Mouse (Mus musculus) heart, postnatal 36 days (tissue): ENCODE measurements around the gene S1pr3. TPM values are rescaled to one million over a fixed set of nuclear protein-coding genes. Genes with fewer than 3 reads are reported as not detected.

ENCODE experiments used
- DNase-seq, 2 experiments: peaks; one replicate each; pipeline ENCODE4 v3.0.0; 2021 to 2022
- intact Hi-C: fragments of 180-260 bp; cut with DNase I; formaldehyde crosslinking; loops from one replicate; pipeline ENCODE4 v1.15.1; 2025
- total RNA-seq, 2 experiments: library from RNA; stranded (reverse); gene quantifications; 2 replicates each; pipeline ENCODE4 v1.2.3; 2021

S1pr3 gene
- total RNA-seq, 2 experiments from 2014 or later: 12.6 to 13.8 TPM

DNA sequence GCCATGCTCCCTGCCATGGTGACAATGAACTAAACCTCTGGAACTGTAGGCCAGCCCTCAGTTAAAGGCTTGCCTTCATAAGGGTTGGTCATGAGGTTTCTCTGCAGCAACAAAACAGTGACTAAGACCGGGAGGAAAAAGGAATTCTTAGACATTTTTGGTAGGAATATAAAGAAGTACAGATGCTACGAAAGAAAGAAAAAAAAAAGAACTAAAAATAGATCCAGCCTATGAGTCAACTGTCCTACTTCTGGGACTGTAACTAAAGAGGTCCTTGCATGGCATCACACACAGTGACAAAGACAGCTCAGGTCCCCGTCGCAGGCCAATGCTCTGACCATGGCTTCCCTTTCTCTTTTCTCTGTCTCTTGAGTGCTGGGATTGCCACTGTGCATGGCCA lies 3.9 kb upstream of the S1pr3 start:
- DNase-seq: no peak
- intact Hi-C loops: no loop called here

DNA sequence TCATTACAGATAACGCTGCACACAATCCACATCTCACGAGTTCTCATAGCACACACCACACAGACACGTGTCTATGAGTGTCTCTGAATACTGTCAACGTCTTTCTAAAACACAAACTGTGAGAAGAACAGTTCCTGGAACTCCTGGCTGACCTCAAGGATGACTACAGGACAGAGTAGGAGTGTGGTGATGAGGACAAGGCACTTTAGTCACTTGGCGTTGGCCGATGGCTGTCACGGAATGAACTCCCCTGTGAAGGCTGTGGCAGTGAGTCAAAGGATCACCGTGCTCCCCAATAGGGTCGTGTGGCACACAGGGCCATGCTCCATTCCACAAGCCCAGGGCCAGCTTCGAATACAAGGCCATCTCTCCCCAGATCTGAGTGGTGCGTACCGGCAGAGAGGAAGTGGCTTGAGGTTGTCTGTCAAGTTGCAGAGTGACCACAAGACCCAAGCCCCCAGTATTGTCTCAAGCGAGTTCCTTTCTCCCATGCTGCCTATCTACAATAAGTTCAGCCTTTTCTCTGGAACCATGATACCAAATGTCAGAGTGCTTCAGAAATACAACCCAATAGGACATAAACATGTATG lies 2.6 kb upstream of the S1pr3 start:
- DNase-seq: no peak
- intact Hi-C loops: loop anchor here (5.0 kb wide), 1 partner anchor 94 kb away; no protein-coding TSS in a partner anchor

DNA sequence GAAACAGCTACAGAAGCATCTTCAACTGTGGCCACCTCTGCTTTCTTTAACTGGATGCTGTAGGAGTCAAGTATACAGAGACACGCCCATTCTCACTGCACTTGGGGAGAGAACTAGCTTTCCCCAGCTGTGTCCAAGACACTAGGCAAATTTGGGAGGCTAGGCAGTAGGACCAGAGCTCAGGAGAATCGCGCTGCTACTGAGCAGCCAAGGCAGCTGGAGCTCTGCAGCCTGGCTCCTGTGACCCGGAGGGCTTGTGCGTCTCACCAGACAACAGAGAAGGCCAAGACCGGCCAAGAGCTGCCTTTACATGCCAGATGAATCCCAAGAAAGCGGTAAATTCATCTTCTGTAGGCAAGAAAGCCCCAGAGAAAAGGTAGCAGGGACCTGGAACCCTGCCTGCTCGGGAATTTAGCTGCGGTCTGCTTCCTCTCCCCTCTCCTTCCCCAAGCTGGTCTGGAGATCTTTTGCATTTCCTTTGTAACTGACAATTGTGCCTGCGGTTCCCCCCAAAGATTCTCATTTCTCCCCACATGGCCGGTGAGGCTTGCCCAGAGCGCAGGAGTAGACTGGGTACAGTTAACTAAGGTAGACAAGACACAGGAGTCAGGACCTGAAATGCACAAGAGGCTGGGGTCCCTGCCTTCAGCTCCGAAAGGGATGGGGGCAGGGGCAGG lies 760 bp upstream of the S1pr3 start:
- no peak for DNase-seq
- intact Hi-C loops: loop anchor here (5.0 kb wide), 1 partner anchor 95 kb away; no protein-coding TSS in a partner anchor

DNA sequence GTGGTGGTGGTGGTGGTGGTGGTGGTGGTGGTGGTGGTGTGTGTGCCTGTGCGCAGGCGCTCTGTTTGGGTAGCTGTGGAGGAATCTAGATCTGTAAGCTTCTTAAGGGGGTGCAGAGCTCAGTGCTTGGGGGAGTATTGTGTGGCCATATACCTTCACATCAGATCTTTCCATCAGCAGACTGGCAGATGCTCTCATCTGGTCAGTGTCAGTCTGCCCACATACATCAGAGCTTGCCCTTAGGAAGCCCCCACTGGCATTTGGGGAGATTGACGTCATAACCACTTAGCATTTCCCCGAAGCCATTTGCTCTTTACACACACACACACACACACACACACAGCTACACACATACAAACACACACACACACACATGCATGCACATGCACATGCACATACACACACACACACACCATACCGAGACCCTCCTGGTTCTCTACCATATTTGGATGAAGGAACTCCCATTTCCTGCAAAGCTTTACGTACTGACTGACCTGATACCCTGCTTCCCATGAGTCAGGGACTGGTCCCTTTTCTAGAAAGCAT lies 1.6 kb downstream of the S1pr3 start:
- intact Hi-C loops: loop anchor here (5.0 kb wide), 2 partner anchors 98 to 133 kb away; no protein-coding TSS in a partner anchor
- no peak for DNase-seq

DNA sequence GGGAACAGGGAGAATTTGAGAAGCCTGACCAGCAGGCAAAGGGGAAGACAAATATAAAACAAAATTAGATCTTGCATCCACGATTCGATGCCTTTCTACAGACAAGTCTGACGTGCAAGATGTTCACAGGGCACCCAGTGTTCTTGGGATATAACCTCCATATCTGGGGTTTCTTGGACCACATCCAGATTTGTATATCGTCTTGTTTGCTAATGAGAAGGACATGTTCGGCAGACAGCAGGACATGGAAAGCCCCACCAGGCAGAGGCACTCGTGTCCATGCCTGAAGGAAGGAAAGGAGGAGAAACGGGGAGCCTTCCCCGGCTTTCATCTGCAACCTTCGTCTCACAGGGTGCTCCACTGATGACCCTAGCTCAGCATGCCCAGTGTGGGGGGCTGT lies 2.8 kb downstream of the S1pr3 start:
- intact Hi-C loops: loop anchor here (5.0 kb wide), 1 partner anchor 134 kb away; no protein-coding TSS in a partner anchor
- DNase-seq: no peak

DNA sequence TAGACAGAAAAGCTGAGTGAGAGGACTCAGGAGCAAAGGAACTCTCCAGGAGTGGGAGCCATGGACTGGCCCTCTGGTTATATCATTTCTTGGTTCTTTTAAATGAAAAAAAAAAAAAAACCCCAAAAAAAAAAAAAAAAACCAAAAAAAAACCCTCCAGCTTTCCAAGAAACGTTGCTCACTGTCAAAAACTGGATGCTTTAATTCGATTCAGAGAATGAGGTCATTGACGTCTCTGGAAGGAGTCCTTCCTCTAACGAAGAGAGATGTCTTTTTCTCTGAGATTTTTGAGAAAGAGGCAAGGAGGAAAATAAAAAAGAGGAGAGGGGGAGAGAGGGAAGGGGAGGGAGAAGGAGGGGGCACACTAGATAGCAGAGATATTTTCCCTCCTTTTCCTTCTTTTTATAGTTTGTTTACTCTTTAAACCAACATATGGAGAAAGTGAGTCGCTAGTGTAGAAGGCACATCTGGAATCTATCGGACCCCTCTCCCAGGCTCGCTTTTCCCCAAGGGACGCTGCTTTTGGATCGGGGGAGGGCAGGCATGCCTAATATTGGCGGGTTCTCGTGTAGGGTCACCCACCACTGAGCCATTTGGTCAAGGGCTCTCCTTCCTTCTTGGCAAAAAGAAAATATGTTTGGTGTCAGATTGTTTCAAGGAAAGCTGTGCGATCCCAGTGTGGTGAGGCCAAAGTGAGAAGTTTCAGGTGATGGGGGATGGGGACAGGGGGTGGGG lies 3.4 kb downstream of the S1pr3 start:
- no peak for DNase-seq
- intact Hi-C loops: loop anchor here (5.0 kb wide), 1 partner anchor 135 kb away; no protein-coding TSS in a partner anchor

DNA sequence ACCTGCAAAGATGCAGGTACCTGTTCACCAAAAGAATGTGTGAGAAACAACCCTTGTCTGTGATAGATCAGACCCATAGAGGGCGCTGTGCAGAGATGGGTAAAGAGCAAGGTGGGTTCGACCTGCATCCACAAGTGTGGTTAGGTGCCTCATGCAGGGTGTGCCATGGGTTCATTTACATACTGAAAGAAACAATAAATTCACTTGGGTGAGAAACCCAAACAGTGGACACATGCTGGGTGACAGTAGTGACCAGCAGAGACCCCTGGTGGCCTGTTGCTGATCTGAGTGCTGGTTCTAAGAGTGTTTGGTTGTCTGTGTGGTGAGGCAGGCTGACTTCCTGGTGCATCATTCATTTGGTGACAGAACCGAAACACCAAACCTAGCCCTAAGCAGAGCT lies 5.0 kb downstream of the S1pr3 start:
- DNase-seq: peak in 1 of 2 experiments; percentile 32
- intact Hi-C loops: loop anchor here (5.0 kb wide), 1 partner anchor 136 kb away; no protein-coding TSS in a partner anchor

DNA sequence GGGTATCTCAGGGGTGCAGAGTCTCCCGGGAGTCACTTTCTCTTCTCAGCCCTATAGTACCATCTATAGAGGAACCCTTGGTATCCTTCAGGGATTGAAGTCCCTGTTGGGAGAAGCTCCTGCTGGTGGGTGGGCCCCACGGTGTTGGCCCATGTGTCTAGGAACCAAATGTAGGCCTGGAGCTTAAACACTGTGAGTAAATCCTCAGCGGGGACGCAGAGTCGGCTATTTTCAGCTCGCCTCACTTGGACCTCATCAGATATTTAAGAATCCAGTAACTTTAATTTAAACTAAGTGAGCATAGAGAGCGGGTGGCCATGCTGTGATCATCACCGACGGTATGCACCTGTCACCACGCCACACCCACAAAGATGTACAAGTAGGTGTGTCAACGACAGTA lies 8.3 kb downstream of the S1pr3 start:
- no peak for DNase-seq
- intact Hi-C loops: loop anchor here (5.0 kb wide), 1 partner anchor 314 kb away; the partner anchor contains the start of gene Spin1

DNA sequence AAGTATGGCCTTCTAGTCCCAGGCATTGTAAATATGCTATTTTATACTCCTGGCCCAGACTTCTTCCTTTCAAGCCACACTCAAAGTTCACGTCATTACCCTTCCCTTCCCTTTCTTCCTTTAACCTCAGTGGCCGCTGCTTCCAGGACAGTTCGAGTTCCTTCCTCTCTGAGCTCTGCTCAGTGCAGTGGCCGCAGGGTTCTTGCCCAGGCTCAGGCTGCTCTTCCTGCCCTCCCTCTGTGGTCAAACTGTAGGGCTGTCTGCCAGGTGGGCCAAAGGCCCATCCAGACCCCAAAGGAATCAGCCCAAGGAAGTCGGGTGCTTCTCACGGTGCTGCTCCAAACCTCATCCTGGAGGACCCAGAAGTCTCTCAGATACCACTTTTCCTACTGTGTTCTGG lies 9.4 kb downstream of the S1pr3 start:
- intact Hi-C loops: loop anchor here (1.0 to 5.0 kb wide), 3 partner anchors 227 to 468 kb away; partner anchors contain the start of gene Spin1
- peak in 1 of 2 experiments; percentile 40 for DNase-seq

DNA sequence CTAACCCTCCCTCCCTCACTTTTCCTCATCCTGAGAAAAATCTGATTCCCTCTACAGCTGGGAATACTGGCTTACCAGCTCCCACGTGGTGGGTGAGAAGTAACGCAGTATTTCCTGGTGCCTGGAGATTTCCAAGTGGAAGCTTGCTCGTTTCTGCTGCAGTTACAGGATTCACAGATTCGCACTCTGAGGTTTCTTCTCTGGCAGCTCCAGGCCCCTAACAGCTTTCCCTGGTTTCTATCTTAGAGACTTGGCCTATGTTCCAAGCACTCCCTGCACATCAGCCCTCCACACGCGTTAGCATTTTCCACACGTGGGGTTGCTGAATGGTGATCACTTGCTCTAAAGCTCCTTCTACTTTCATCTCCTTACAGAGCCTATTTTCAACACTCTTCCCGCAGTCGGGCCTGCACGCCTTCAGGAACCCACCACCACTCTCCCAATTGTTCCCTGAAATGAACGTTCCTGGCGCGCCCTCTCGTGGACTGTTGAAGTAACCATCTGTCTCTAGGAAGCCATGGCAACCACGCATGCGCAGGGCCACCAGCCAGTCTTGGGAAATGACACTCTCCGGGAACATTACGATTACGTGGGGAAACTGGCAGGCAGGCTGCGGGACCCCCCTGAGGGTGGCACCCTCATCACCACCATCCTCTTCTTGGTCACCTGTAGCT lies 10.0 kb downstream of the S1pr3 start:
- DNase-seq: peak; percentile 94 to 97
- intact Hi-C loops: loop anchor here (1.0 to 5.0 kb wide), 3 partner anchors 228 to 469 kb away; partner anchors contain the start of gene Spin1

DNA sequence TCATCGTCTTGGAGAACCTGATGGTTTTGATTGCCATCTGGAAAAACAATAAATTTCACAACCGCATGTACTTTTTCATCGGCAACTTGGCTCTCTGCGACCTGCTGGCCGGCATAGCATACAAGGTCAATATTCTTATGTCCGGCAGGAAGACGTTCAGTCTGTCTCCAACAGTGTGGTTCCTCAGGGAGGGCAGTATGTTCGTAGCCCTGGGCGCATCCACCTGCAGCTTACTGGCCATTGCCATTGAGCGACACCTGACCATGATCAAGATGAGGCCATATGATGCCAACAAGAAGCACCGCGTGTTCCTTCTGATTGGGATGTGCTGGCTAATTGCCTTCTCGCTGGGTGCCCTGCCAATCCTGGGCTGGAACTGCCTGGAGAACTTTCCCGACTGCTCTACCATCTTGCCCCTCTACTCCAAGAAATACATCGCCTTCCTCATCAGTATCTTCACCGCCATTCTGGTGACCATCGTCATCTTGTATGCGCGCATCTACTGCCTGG lies 10.6 kb downstream of the S1pr3 start:
- DNase-seq: no peak
- intact Hi-C loops: loop anchor here (1.0 to 5.0 kb wide), 3 partner anchors 228 to 470 kb away; partner anchors contain the start of gene Spin1

DNA sequence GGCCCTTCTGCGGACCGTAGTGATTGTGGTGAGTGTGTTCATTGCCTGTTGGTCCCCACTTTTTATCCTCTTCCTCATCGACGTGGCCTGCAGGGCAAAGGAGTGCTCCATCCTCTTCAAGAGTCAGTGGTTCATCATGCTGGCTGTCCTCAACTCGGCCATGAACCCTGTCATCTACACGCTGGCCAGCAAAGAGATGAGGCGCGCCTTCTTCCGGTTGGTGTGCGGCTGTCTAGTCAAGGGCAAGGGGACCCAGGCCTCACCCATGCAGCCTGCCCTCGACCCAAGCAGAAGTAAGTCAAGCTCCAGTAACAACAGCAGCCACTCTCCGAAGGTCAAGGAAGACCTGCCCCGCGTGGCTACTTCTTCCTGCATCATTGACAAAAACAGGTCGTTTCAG lies 11.1 kb downstream of the S1pr3 start:
- DNase-seq: no peak
- intact Hi-C loops: loop anchor here (2.0 to 5.0 kb wide), 2 partner anchors 229 to 317 kb away; partner anchors contain the start of gene Spin1

DNA sequence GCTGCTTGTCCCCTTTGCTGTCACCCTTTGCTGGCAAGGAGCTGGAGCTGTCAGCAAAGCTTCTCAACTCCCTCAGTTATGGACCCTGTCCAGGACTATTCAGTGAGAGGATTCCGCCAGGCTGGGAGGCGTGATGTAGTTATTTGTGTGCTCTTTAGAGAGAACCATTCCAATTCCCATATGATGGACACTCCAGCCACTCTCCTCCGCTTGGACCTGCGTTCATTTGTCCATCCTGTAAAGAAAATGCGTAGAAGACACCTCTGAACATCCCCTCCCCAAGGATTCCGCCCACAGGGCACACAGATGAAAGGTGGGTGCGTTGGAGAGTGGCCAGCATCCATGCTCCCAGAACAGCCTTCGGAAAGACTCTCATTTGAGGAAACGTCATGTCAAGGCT lies 12.4 kb downstream of the S1pr3 start:
- intact Hi-C loops: loop anchor here (5.0 kb wide), 1 partner anchor 196 kb away; no protein-coding TSS in a partner anchor
- DNase-seq: no peak

DNA sequence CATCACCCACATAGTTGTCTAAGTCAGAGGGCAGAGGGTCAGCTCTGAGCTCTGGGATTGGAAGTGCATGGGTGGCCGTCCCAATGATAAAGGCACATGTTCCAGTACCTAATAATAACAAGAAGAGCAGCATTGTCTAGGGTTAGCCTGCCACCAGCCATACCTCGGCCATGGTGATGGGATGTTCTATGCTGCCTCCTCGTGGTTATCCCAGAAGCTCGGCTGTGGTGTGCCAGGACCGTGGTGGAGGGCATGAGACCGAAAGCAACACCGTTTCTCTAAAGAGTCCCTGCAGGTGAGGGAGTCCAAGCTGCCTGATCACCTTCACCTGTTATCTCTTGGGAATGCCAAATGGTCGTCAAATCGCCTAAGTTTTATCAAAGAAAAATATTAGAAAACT lies 15.2 kb downstream of the S1pr3 start:
- DNase-seq: no peak
- intact Hi-C loops: loop anchor here (1.0 to 5.0 kb wide), 2 partner anchors 194 to 474 kb away; no protein-coding TSS in a partner anchor

DNA sequence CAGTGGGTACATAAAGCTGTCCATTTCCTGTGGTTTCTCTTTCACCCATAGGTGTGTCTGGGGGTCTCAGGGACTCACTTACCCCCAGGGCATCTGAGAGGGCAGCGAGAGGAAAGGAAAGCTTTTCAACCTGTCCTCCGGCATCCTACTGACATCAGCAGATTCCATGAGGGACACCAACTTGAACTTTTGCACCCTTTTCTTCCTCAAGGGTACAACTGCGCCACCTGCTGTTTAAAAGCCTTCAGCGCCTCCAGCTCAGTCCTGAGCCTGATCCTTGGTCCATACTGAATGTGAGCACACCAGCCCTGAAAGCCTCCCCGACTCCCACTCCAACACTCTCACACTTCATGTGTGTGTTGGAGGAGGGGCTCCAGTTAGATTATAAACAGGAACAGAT lies 16.2 kb downstream of the S1pr3 start:
- intact Hi-C loops: loop anchor here (1.0 to 5.0 kb wide), 2 partner anchors 193 to 475 kb away; no protein-coding TSS in a partner anchor
- peak; percentile 65 to 77 for DNase-seq

DNA sequence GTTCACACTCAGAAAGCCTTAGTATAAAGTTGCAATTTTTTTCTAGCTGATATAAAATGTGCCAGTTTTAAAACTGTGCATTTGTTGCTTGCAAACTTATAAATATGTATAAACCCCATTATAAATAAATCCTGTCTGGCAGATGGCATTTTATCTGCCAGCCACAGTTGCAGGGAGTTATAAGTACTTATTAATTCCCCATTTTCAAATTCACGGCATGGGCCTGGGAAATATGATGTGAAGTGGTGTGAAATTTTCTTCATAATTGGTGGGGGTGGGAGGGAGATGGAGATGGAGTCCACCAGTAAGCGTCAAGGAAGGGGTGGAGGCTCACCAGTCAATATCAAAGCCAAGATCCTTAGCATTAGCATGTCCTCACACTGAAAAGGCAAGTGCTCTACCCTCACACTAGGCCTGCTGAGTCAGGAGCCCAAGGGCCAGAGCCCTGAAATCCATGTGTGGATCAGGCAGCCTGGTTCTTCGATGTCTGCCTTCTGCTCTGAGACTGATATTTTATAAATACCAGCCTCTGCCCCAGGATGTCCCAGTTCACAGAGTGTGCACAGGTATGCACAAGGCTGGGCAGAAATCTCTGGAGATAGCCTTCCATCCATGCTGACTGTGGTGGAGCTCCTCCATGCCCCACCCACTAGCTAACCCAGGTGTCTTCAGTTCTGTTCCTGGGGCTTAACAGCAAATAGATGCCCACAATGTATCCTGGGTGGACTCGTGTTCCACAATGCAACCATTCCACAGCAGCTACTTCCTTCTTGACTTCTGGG lies 17.4 kb downstream of the S1pr3 start:
- intact Hi-C loops: no loop called here
- DNase-seq: no peak

DNA sequence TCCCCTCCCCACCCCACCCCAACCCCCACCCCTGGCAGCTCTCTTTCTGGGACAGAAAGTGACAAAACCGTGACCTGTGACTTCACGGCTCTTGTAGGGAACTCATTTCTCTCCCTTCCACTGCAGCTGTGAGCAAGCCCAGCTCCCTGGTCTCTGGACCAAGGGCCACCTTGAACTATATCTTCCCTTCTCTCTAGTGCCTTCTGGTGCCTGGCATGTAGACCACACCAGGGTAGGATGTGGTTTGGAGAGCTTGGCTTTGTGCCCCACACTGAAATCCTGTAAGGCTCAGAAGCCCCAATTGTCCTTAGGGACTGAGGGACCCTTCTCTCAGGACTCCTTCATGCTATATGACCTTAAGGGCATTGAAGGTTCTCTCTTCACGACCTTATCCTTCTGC lies 24.9 kb downstream of the S1pr3 start:
- intact Hi-C loops: no loop called here
- DNase-seq: no peak

DNA sequence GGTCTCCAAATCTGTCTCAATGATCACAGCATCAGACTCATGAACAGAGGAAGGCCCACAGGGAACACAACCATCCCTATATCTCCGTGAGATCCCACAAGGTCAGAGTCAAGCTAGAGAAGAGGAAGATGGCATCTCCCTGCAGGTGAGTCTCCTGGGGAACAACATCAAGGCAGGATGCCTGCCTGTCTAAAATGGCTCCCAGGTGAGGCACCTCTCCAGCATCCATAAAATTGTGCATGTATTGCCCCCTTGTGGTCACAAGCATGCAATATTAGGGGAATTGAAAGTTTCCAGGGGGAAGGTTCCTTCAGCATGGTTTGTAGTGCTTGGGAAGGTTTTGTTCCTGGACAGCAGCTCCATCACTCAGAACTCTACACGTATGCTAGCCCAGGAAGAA lies 26.0 kb downstream of the S1pr3 start:
- intact Hi-C loops: no loop called here
- DNase-seq: no peak

DNA sequence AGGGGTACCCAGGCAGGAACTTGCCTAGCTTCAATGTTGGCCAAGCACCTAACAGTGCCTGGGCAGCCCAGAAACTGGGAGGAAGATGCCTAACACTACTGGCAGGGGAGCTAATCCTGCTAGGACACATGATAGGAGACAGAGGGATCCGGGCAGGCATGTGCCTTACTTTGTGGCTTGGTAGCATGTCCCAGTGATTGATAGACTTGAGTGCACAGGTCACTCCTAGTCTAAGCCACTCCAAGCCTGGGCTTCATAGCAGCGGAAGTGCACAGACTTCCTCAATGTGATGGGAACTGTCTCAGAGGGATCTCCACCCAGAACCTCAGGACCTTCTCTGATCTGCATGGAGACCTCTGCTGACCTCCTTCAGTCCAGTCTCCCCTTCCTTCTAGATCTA lies 26.7 kb downstream of the S1pr3 start:
- no peak for DNase-seq
- intact Hi-C loops: no loop called here
